Mouse (Mus musculus) spleen, adult 2 months (tissue): ENCODE measurements around the gene Tenm3. TPM values are rescaled to one million over a fixed set of nuclear protein-coding genes. Genes with fewer than 3 reads are reported as not detected.

ENCODE experiments used
- DNase-seq, 2 experiments: peaks; one replicate each; pipeline versions ENCODE4 v3.0.0 to v3.0.0-alpha.2; 2012 to 2021; ENCODE audit warnings: low spot score in 2 of 2, low read depth in 1 of 2
- H3K27ac ChIP-seq: fragments of 200-500 bp; 2 replicates; pipeline ENCODE4 v1.5.1; 2012; ENCODE audit warnings: low read length, inconsistent platforms; ENCODE audit not compliant: insufficient read depth
- H3K27me3 ChIP-seq: fragments of 200-500 bp; 2 replicates; pipeline ENCODE4 v1.6.1; 2012; ENCODE audit warnings: mild to moderate bottlenecking, moderate library complexity, low read length, inconsistent platforms; ENCODE audit not compliant: control insufficient read depth, insufficient read depth
- H3K36me3 ChIP-seq: fragments of 200-500 bp; 2 replicates; pipeline ENCODE4 v1.6.1; 2012; ENCODE audit warnings: mild to moderate bottlenecking, low read length, inconsistent platforms; ENCODE audit not compliant: control insufficient read depth, insufficient read depth
- H3K4me1 ChIP-seq: fragments of 200-500 bp; 2 replicates; pipeline ENCODE4 v1.6.1; 2011; ENCODE audit warnings: inconsistent platforms; ENCODE audit not compliant: control insufficient read depth, insufficient read depth, insufficient read length
- H3K4me3 ChIP-seq: fragments of 200-500 bp; 2 replicates; pipeline ENCODE4 v1.5.1; 2011; ENCODE audit warnings: mild to moderate bottlenecking, inconsistent platforms; ENCODE audit not compliant: insufficient read depth, insufficient read length; ENCODE audit errors: extremely low read depth
- CTCF ChIP-seq: fragments of 200-500 bp; IDR thresholded peaks from 2 replicates; pipeline ENCODE4 v1.5.1; 2011; ENCODE audit warnings: mild to moderate bottlenecking, inconsistent platforms; ENCODE audit not compliant: insufficient read depth, insufficient read length, insufficient replicate concordance; ENCODE audit errors: extremely low read depth
- POLR2A ChIP-seq: fragments of 200-500 bp; IDR thresholded peaks from 2 replicates; pipeline ENCODE4 v1.6.1; 2011; ENCODE audit warnings: low read depth, low read length, inconsistent platforms
- WGBS: fragments of 180-500 bp; shearing (Covaris S2); methylation state at CpG from one replicate; pipeline ENCODE4 v1.1.7; 2018; 5-methylcytosine and 5-hydroxymethylcytosine counted together
- polyA plus RNA-seq: library from polyadenylated mRNA; depleted of rRNA; stranded (reverse); fragments of >200 nt; gene quantifications from 2 replicates; pipeline ENCODE4 v1.2.3, GENCODE M21; 2012

Tenm3 gene
- polyA plus RNA-seq, 1 experiment: 0.48 TPM

- Histone ChIP-seq H3K4me3 (no peak overlapping the region), H3K4me1 (no peaks in the 10 kb centered on the region), H3K27ac (no peak overlapping the region), H3K36me3 (no peaks in the 10 kb centered on the region), H3K27me3 (no peaks in the 10 kb centered on the region)
- no peak for DNase-seq
- 86% methylated on average over 8 of the region's 8 CpGs for WGBS
- no peak for TF ChIP-seq CTCF
- no peak for TF ChIP-seq POLR2A
These were observed 528.1 kb downstream of the Tenm3 start for GRCm38 (mm10) chr8:48315605-48316004.

GRCm38 (mm10) chr8:48313985-48314368 lies 529.8 kb downstream of the Tenm3 start:
- 85% methylated on average over 5 of the region's 5 CpGs for whole genome bisulfite sequencing
- DNase-seq: no peak
- H3K4me1 ChIP-seq: no peaks in the 10 kb centered on the region
- no peak overlapping the region for H3K27ac ChIP-seq
- no peaks in the 10 kb centered on the region for H3K27me3 ChIP-seq
- H3K4me3 ChIP-seq: no peak overlapping the region
- H3K36me3 ChIP-seq: no peaks in the 10 kb centered on the region
- TF ChIP-seq POLR2A: no peak
- TF ChIP-seq CTCF: no peak

- H3K27ac ChIP-seq: no peak overlapping the region
- H3K4me1 ChIP-seq: no peaks in the 10 kb centered on the region
- TF ChIP-seq CTCF: no peak
- no peak for TF ChIP-seq POLR2A
- 87% methylated on average over 11 of the region's 11 CpGs for whole genome bisulfite sequencing
- no peak for DNase-seq
- H3K36me3 ChIP-seq: no peaks in the 10 kb centered on the region
- no peaks in the 10 kb centered on the region for H3K27me3 ChIP-seq
- H3K4me3 ChIP-seq: no peak overlapping the region
These were observed 530.4 kb downstream of the Tenm3 start for GRCm38 (mm10) chr8:48313210-48313984.

GRCm38 (mm10) chr8:48311706-48312105 lies 532.0 kb downstream of the Tenm3 start:
- 83% methylated on average over 3 of the region's 3 CpGs for WGBS
- TF ChIP-seq POLR2A (no peak), CTCF (no peak)
- no peaks in the 10 kb centered on the region for H3K27me3 ChIP-seq
- H3K4me1 ChIP-seq: no peaks in the 10 kb centered on the region
- H3K27ac ChIP-seq: no peak overlapping the region
- no peak for DNase-seq
- H3K4me3 ChIP-seq: no peak overlapping the region
- H3K36me3 ChIP-seq: no peaks in the 10 kb centered on the region

- Histone ChIP-seq H3K27me3 (no peaks in the 10 kb centered on the region; the same call in 1 of the 2 replicates), H3K27ac (no peak overlapping the region), H3K36me3 (no peaks in the 10 kb centered on the region), H3K4me3 (no peak overlapping the region), H3K4me1 (no peaks in the 10 kb centered on the region)
- no peak for DNase-seq
- WGBS: 78% methylated on average over 10 of the region's 10 CpGs
- TF ChIP-seq CTCF: no peak
- no peak for TF ChIP-seq POLR2A
These were observed 533.4 kb downstream of the Tenm3 start for GRCm38 (mm10) chr8:48310240-48310849.

GRCm38 (mm10) chr8:48309191-48309987 lies 534.4 kb downstream of the Tenm3 start:
- TF ChIP-seq CTCF: no peak
- no peak for TF ChIP-seq POLR2A
- DNase-seq: no peak
- Histone ChIP-seq H3K27me3 (no peaks in the 10 kb centered on the region; the same call in 1 of the 2 replicates), H3K27ac (no peak overlapping the region), H3K4me1 (no peaks in the 10 kb centered on the region), H3K36me3 (no peaks in the 10 kb centered on the region), H3K4me3 (no peak overlapping the region)
- WGBS: 85% methylated on average over 16 of the region's 16 CpGs
